Mouse (Mus musculus): Measurements from ENCODE around the gene Osgep.
"Not testable (repeated sequence)": the region's sequence is repeated elsewhere in the genome, so short reads cannot be mapped to it uniquely, and the experiment has no call there.

Gene Osgep

DNA sequence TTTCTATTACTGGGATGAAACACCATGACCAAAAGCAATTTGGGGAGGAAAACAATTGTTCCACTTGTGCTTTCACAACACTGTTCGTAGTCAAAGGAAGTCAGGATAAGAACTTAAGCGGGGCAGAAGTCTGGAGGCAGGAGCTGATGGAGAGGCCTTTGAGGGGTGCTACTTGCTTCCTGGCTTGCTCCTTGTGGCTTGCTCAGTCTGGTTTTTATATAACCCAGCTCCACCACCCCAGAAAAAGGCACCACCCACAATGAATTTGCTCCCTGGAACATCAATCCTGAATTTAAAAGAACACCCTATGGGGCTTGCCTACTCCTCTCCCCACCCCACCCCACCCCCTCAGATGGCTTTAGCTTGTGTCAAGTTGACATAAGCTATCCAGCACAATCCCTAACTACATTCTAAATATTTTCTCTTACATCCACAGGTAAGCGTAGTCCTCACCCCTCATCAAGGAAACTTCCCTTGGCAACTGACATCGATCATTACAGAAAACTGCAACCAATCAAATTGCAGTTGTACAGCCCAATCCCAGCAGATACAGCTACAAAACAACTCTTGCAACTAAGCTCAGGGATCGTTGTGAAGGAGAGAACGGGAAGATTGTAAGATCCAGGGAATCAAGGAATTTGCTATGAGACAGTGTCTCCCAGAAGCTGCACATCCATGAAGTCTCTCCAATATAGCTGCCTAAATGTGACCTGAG lies 48.3 kb downstream of the Osgep start:
- no peak for DNase-seq (ENCODE audit: low spot score)

GRCm38 (mm10) chr14:50875591-50876230 lies 49.0 kb downstream of the Osgep start:
- no peak for DNase-seq (ENCODE audit: low spot score)

DNA sequence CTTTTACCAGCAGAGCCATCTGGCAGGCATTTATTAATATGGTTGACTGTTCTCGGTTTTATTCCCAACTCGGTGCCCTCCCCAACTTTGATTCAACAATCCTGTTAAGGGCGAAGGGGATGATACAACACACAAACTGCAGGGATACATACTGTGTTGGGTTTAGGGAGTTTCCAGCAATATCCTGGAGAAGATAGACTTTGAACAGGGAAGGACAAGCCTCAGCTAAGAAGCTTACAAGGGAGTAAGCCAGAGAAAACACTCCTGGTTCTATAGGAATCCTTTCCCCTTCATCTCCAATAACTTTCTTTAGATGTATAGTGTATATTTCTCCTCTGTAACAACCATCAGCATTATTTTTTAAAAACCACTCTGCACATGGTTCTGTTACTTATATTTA lies 49.5 kb downstream of the Osgep start:
- DNase-seq (ENCODE audit: low spot score): no peak

DNA sequence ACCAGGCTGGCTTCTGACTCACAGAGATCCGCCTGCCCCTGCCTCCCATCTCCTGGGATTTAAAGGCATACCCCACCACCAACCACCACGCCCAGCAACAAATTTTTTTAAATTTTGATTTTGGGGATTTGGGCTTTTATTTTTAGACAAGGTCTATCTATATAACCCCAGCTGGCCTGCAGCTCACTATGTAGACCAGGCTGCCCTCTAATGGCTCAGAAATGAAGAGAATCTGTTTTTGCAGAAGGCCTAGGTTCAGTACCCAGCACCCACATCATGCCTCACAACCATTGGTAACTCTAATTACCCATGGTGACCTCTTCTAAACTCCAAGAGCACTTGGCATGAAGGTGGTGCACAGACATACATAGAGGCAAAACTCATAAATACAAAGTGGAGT lies 53.4 kb downstream of the Osgep start:
- peak; percentile 10 for DNase-seq (ENCODE audit: low spot score)

DNA sequence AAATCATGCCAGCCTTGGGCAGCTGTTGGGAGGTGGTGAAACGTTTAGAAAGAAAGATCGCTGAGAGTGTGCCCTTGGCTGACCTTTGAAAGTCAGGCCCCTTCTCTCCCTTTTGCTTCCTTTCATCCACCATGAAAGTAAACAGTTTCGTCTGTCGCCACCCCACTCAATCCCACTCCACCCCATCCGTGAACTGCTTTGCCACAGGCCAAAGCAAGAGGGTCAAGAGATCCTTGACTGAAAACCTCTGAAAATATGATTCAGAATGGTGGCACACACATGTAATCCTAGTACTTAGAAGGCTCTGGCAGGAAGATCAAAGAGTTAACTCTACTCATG lies 53.9 kb downstream of the Osgep start:
- DNase-seq (ENCODE audit: low spot score): no peak

GRCm38 (mm10) chr14:50869889-50870804 lies 54.5 kb downstream of the Osgep start, which contains the start of gene Tep1:
Gene Tep1, minus strand, starts transcription at chr14:50870560.
- DNase-seq (ENCODE audit: low spot score): peak; percentile 81

DNA sequence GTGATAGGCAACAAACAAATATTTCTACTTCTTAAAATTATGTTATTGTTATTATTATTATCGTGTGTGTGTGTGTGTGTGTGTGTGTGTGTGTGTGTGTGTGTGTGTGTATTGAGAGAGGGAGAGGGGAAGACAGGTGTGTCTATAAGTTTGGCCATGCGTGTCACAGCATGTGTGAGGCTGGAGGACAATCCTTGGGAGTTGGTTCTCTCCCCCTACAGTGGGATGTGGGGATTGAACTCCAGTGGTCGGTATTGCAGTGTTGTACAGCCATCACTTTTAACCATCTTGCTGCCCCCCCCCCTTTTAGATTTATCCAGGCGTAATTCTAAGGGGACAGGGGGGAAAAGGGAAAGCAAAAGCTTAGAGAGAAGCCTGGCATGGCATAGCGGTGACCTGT lies 56.0 kb downstream of the Osgep start:
- no peak for DNase-seq (ENCODE audit: low spot score)

DNA sequence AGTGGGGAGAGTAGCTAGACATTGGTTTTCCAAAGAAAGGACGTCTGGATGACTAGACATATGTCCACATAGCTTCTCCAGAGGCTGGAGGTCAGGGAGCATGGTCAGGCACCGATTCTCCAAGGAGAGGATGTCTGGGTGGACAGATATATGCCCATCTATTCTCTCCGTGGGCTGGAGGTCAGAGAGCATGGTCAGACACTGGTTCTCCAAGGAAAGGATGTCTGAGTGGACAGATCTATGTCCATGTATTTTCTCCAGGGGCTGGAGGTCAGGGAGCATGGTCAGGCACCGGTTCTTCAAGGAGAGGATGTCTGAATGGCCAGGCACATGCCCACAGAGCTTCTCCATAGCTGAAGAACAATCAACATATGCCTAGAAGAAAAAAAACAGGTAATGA lies 56.5 kb downstream of the Osgep start:
- no peak for DNase-seq (ENCODE audit: low spot score)

DNA sequence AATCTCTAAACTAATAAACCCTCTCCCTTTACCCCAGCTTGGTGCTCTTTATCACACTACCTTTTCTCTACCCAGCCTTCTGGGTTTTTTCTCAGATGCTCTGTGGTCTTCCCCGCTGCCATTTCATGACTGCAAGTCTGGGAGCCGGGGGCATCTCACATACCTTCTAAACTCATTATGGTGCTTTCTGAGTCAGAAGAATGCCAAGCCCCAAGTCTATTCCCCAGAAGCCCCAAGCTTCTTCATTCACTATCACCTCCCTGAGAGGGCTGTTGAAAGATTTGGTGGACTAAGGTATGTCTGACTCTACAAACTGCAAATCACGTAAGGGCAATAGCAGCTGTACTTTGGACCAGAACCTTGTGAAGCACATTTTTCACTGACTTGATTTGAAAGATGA lies 57.7 kb downstream of the Osgep start:
- no peak for DNase-seq (ENCODE audit: low spot score)

DNA sequence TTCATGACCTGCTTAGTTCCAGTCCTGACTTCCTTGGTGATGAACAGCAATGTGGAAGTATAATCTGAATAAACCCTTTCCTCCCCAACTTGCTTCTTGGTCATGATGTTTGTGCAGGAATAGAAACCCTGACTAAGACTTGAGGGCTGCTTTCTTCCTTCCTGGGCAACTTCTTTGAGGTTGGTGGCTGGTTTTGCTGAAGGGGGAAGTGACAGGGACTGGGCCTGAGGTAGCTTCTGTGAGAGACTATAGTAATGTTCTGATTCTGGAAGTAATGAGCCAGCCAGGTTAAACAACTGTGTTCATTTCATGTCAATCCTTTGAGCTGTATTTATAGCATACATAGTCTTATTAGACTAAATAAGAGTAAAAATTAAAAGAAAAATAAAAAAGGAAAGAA lies 59.7 kb downstream of the Osgep start:
- DNase-seq (ENCODE audit: low spot score): not testable (repeated sequence)

DNA sequence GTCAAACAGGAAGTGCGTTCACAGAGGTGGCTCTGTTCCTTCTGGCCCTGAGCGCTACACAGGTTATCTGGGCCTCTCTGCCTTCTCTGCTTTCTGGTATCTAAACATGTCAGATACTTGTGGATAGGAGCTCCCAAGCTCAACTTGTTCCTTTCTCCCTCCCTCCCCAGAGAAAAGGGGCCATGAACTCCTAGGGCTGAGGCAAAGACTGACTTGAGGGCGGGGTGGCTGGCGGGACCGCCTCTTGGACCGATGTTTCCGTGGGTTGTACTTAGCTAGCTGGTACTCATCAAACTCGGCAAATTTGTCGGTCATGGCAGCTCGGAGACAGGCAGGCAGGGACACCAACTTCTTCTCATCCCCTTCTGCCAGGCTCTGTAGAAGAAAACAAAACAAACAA lies 62.1 kb downstream of the Osgep start:
- no peak for DNase-seq (ENCODE audit: low spot score)

Measured in MN1 (cell line).